Mouse (Mus musculus) limb, embryonic 11.5 days (tissue): Measurements from ENCODE around the gene Ttyh1. TPM values are rescaled to one million over a fixed set of nuclear protein-coding genes. Genes with fewer than 3 reads are reported as not detected.

ENCODE experiments used
- ATAC-seq: fragments of 200-750 bp; cut with Nextera tagmentation; 2 replicates; pipeline ENCODE4 v1.8.0; 2017; ENCODE audit warnings: low read depth; ENCODE audit not compliant: insufficient number of reproducible peaks, low FRiP score, low TSS enrichment
- DNase-seq: peaks from one replicate; pipeline ENCODE4 v3.0.0-alpha.2; 2015; ENCODE audit warnings: low spot score
- H3K27ac ChIP-seq: fragments of 300-500 bp; sonication (generic); replicated peaks from 2 replicates; pipeline ENCODE4 v1.5.1; 2014; ENCODE audit warnings: low read depth, mild to moderate bottlenecking, low read length
- H3K27me3 ChIP-seq: fragments of 300-500 bp; sonication (generic); 2 replicates; pipeline ENCODE4 v1.6.1; 2014; ENCODE audit warnings: mild to moderate bottlenecking, low read length, mixed read lengths; ENCODE audit not compliant: control insufficient read depth, insufficient read depth
- H3K36me3 ChIP-seq: fragments of 300-500 bp; sonication (generic); 2 replicates; pipeline ENCODE4 v1.6.1; 2014; ENCODE audit warnings: mild to moderate bottlenecking, low read length, moderate library complexity, mixed read lengths; ENCODE audit not compliant: control insufficient read depth, insufficient read depth
- H3K4me1 ChIP-seq: fragments of 300-500 bp; sonication (generic); 2 replicates; pipeline ENCODE4 v1.6.1; 2014; ENCODE audit warnings: low read length, mixed read lengths; ENCODE audit not compliant: control insufficient read depth, insufficient read depth
- H3K4me2 ChIP-seq: fragments of 300-500 bp; sonication (generic); 2 replicates; pipeline ENCODE4 v1.6.1; 2014; ENCODE audit warnings: low read depth, mild to moderate bottlenecking, moderate library complexity; ENCODE audit not compliant: severe bottlenecking
- H3K4me3 ChIP-seq: fragments of 300-500 bp; sonication (generic); 2 replicates; pipeline ENCODE4 v1.5.1; 2014; ENCODE audit warnings: low read depth, low read length
- H3K9ac ChIP-seq: fragments of 300-500 bp; sonication (generic); 2 replicates; pipeline ENCODE4 v1.6.1; 2014; ENCODE audit warnings: mild to moderate bottlenecking, low read length
- H3K9me3 ChIP-seq: fragments of 300-500 bp; sonication (generic); 2 replicates; pipeline ENCODE4 v1.6.1; 2016; ENCODE audit warnings: low read length; ENCODE audit not compliant: control insufficient read depth
- WGBS: fragments of 180-500 bp; shearing (Covaris S2); extraction: QIAGEN DNeasy Blood & Tissue Kit; methylation state at CpG from one replicate; pipeline ENCODE4 v1.1.7; 2014; 5-methylcytosine and 5-hydroxymethylcytosine counted together
- polyA plus RNA-seq: library from polyadenylated mRNA; unstranded; fragments of >200 nt; fragmentation: Nextera tagmentation; extraction: Ambion mirVana; gene quantifications from 2 replicates; pipeline ENCODE4 v1.2.1, GENCODE M21; 2014

Ttyh1 gene
- polyA plus RNA-seq, 1 experiment from 2014 or later, result 1.4 TPM

GRCm38 (mm10) chr7:4136404-4136770 lies 17.2 kb downstream of the Ttyh1 start:
- H3K4me1 ChIP-seq, result peaks cover 9% of the 10 kb centered on the region
- WGBS, result under 1% methylated on average over 16 of the region's 16 CpGs
- H3K4me3 ChIP-seq, result peak overlapping the region; percentile 87
- peak overlapping the region; percentile 65 for H3K9ac ChIP-seq
- no peaks in the 10 kb centered on the region for H3K9me3 ChIP-seq
- ATAC-seq, result peak; percentile 11; the same call in 1 of the 2 replicates
- H3K4me2 ChIP-seq, result peak overlapping the region; percentile 61
- H3K27me3 ChIP-seq, result no peaks in the 10 kb centered on the region
- DNase-seq, result no peak
- no peak overlapping the region for H3K27ac ChIP-seq
- H3K36me3 ChIP-seq, result peaks cover 11% of the 10 kb centered on the region; the same call in 1 of the 2 replicates

GRCm38 (mm10) chr7:4136771-4137531 lies 17.7 kb downstream of the Ttyh1 start, which contains the start of gene Leng8:
Gene Leng8, plus strand, starts transcription at chr7:4137039.
- peak; percentile 99 for ATAC-seq
- no peaks in the 10 kb centered on the region for H3K27me3 ChIP-seq
- H3K4me3 ChIP-seq, result peak within 1 kb of the TSS; percentile 87
- H3K9ac ChIP-seq, result peak within 1 kb of the TSS; percentile 68
- peak within 1 kb of the TSS; percentile 79 for H3K4me2 ChIP-seq
- H3K27ac ChIP-seq, result peak within 1 kb of the TSS; percentile 57; the same call in 1 of the 2 replicates
- WGBS, result under 1% methylated on average over 67 of the region's 78 CpGs
- DNase-seq, result peak; percentile 98
- H3K36me3 ChIP-seq, result peaks cover 15% of the 10 kb centered on the region; the same call in 1 of the 2 replicates
- no peaks in the 10 kb centered on the region for H3K9me3 ChIP-seq
- H3K4me1 ChIP-seq, result peaks cover 9% of the 10 kb centered on the region

GRCm38 (mm10) chr7:4137746-4138145 lies 18.5 kb downstream of the Ttyh1 start:
- ATAC-seq, result no peak
- Histone ChIP-seq H3K9me3 (no peaks in the 10 kb centered on the region), H3K9ac (peak overlapping the region; percentile 68), H3K36me3 (peaks cover 23% of the 10 kb centered on the region), H3K27ac (no peak overlapping the region), H3K4me3 (peak overlapping the region; percentile 87), H3K4me1 (peaks cover 9% of the 10 kb centered on the region), H3K4me2 (peak overlapping the region; percentile 79), H3K27me3 (no peaks in the 10 kb centered on the region)
- DNase-seq, result no peak
- 59% methylated on average over 3 of the region's 3 CpGs for WGBS

- Histone ChIP-seq H3K27me3 (no peaks in the 10 kb centered on the region), H3K4me3 (peak overlapping the region; percentile 87), H3K4me1 (peaks cover 9% of the 10 kb centered on the region), H3K4me2 (peak overlapping the region; percentile 79; the same call in 1 of the 2 replicates), H3K27ac (no peak overlapping the region), H3K9me3 (no peaks in the 10 kb centered on the region), H3K36me3 (peaks cover 27% of the 10 kb centered on the region), H3K9ac (no peak overlapping the region)
- 88% methylated on average over 2 of the region's 2 CpGs for WGBS
- no peak for ATAC-seq
- no peak for DNase-seq
Measured at GRCm38 (mm10) chr7:4138181-4138580, 19.0 kb downstream of the Ttyh1 start.

GRCm38 (mm10) chr7:4138671-4139070 lies 19.5 kb downstream of the Ttyh1 start:
- no peak for ATAC-seq
- Histone ChIP-seq H3K36me3 (peaks cover 32% of the 10 kb centered on the region), H3K4me3 (no peak overlapping the region), H3K4me1 (peaks cover 9% of the 10 kb centered on the region), H3K9ac (no peak overlapping the region), H3K4me2 (no peak overlapping the region), H3K27me3 (no peaks in the 10 kb centered on the region), H3K27ac (no peak overlapping the region), H3K9me3 (no peaks in the 10 kb centered on the region)
- DNase-seq, result no peak
- WGBS, result 94% methylated on average over 7 of the region's 7 CpGs

GRCm38 (mm10) chr7:4139391-4139790 lies 20.2 kb downstream of the Ttyh1 start:
- Histone ChIP-seq H3K4me1 (peaks cover 9% of the 10 kb centered on the region), H3K27me3 (no peaks in the 10 kb centered on the region), H3K4me2 (no peak overlapping the region), H3K4me3 (no peak overlapping the region), H3K9ac (no peak overlapping the region), H3K9me3 (no peaks in the 10 kb centered on the region), H3K27ac (no peak overlapping the region), H3K36me3 (peaks cover 35% of the 10 kb centered on the region)
- DNase-seq (no peak), ATAC-seq (no peak)
- WGBS, result 94% methylated on average over 5 of the region's 5 CpGs

GRCm38 (mm10) chr7:4141648-4142325 lies 22.6 kb downstream of the Ttyh1 start:
- DNase-seq, result no peak
- no peak overlapping the region for H3K9ac ChIP-seq
- no peak overlapping the region for H3K27ac ChIP-seq
- H3K36me3 ChIP-seq, result peaks cover 56% of the 10 kb centered on the region
- no peaks in the 10 kb centered on the region for H3K9me3 ChIP-seq
- ATAC-seq, result no peak
- H3K27me3 ChIP-seq, result no peaks in the 10 kb centered on the region
- H3K4me2 ChIP-seq, result no peak overlapping the region
- H3K4me3 ChIP-seq, result no peak overlapping the region
- H3K4me1 ChIP-seq, result peaks cover 7% of the 10 kb centered on the region
- WGBS, result 96% methylated on average over 6 of the region's 6 CpGs

GRCm38 (mm10) chr7:4142796-4143445 lies 23.7 kb downstream of the Ttyh1 start:
- Histone ChIP-seq H3K27ac (no peak overlapping the region), H3K27me3 (no peaks in the 10 kb centered on the region), H3K4me1 (peaks cover 4% of the 10 kb centered on the region), H3K4me2 (no peak overlapping the region), H3K36me3 (peaks cover 58% of the 10 kb centered on the region), H3K9me3 (no peaks in the 10 kb centered on the region), H3K9ac (no peak overlapping the region), H3K4me3 (no peak overlapping the region)
- ATAC-seq, result no peak
- no peak for DNase-seq
- WGBS, result 95% methylated on average over 10 of the region's 10 CpGs
